Mouse (Mus musculus) embryonic facial prominence, embryonic 11.5 days (tissue): ENCODE data around the gene Kcnh6. TPM values are rescaled to one million over a fixed set of nuclear protein-coding genes. Genes with fewer than 3 reads are reported as not detected.
A peak's percentile ranks its signal among the peaks of the same experiment; 100 is the strongest.
"Not testable (repeated sequence)": the region's sequence is repeated elsewhere in the genome, so short reads cannot be mapped to it uniquely, and the experiment has no call there.

Experiments
- ATAC-seq: fragments of 200-750 bp; cut with Nextera tagmentation; replicated peaks from 2 replicates; pipeline ENCODE4 v1.8.0; 2017; ENCODE audit warnings: low read depth; ENCODE audit not compliant: insufficient number of reproducible peaks, low FRiP score, low TSS enrichment
- DNase-seq: peaks from one replicate; pipeline ENCODE4 v3.0.0-alpha.2; 2015; ENCODE audit warnings: low spot score
- H3K27ac ChIP-seq: fragments of 300-500 bp; sonication (generic); replicated peaks from 2 replicates; pipeline ENCODE4 v1.5.1; 2014; ENCODE audit warnings: mild to moderate bottlenecking, low read depth, low read length, control low read depth
- H3K27me3 ChIP-seq: fragments of 300-500 bp; sonication (generic); 2 replicates; pipeline ENCODE4 v1.6.1; 2014; ENCODE audit warnings: mild to moderate bottlenecking, low read length, moderate library complexity, mixed read lengths; ENCODE audit not compliant: control insufficient read depth, insufficient read depth
- H3K36me3 ChIP-seq: fragments of 300-500 bp; sonication (generic); replicated peaks from 2 replicates; pipeline ENCODE4 v1.6.1; 2014; ENCODE audit warnings: low read depth, mild to moderate bottlenecking, low read length, moderate library complexity, mixed read lengths; ENCODE audit not compliant: control insufficient read depth, insufficient read depth
- H3K4me1 ChIP-seq: fragments of 300-500 bp; sonication (generic); 2 replicates; pipeline ENCODE4 v1.6.1; 2014; ENCODE audit warnings: low read length, mixed read lengths; ENCODE audit not compliant: control insufficient read depth, insufficient read depth
- H3K4me2 ChIP-seq: fragments of 300-500 bp; sonication (generic); 2 replicates; pipeline ENCODE4 v1.6.1; 2014; ENCODE audit warnings: low read depth, mild to moderate bottlenecking, control low read depth, low read length, moderate library complexity
- H3K4me3 ChIP-seq: fragments of 300-500 bp; sonication (generic); 2 replicates; pipeline ENCODE4 v1.5.1; 2014; ENCODE audit warnings: low read depth, low read length, control low read depth
- H3K9ac ChIP-seq: fragments of 300-500 bp; sonication (generic); replicated peaks from 2 replicates; pipeline ENCODE4 v1.6.1; 2014; ENCODE audit warnings: mild to moderate bottlenecking, control low read depth, low read length
- H3K9me3 ChIP-seq: fragments of 300-500 bp; sonication (generic); replicated peaks from 2 replicates; pipeline ENCODE4 v1.6.1; 2016; ENCODE audit warnings: mild to moderate bottlenecking, low read length, inconsistent platforms, mixed read lengths; ENCODE audit not compliant: control insufficient read depth
- WGBS: fragments of 180-500 bp; shearing (Covaris S2); extraction: QIAGEN DNeasy Blood & Tissue Kit; methylation state at CpG from one replicate; pipeline ENCODE4 v1.1.7; 2014; 5-methylcytosine and 5-hydroxymethylcytosine counted together
- polyA plus RNA-seq: library from polyadenylated mRNA; unstranded; fragments of >200 nt; fragmentation: Nextera tagmentation; extraction: Ambion mirVana; gene quantifications from 2 replicates; pipeline ENCODE4 v1.2.1, GENCODE M21; 2014

Kcnh6 gene
- polyA plus RNA-seq, 1 experiment from 2014 or later, result 0.32 TPM

- H3K36me3 ChIP-seq, result no peaks in the 10 kb centered on the region
- H3K4me3 ChIP-seq, result no peak overlapping the region
- H3K4me1 ChIP-seq, result no peaks in the 10 kb centered on the region; the same call in 1 of the 2 replicates
- 85% methylated on average over 5 of the region's 5 CpGs for WGBS
- no peak overlapping the region for H3K27ac ChIP-seq
- peaks cover 13% of the 10 kb centered on the region for H3K27me3 ChIP-seq
- H3K9me3 ChIP-seq, result no peaks in the 10 kb centered on the region
- ATAC-seq, result no peak
- H3K4me2 ChIP-seq, result no peak overlapping the region
- no peak for DNase-seq
- H3K9ac ChIP-seq, result no peak overlapping the region
Measured at GRCm38 (mm10) chr11:106016440-106016839, 8.5 kb downstream of the Kcnh6 start.

GRCm38 (mm10) chr11:106020051-106020763 lies 12.3 kb downstream of the Kcnh6 start:
- Histone ChIP-seq H3K4me3 (peak overlapping the region; percentile 25), H3K27ac (no peak overlapping the region), H3K27me3 (peaks cover 13% of the 10 kb centered on the region), H3K9ac (peak overlapping the region; percentile 44), H3K4me2 (peak overlapping the region; percentile 60), H3K9me3 (no peaks in the 10 kb centered on the region), H3K36me3 (no peaks in the 10 kb centered on the region), H3K4me1 (no peaks in the 10 kb centered on the region; the same call in 1 of the 2 replicates)
- ATAC-seq (no peak; the same call in 1 of the 2 replicates), DNase-seq (peak; percentile 50)
- WGBS, result under 1% methylated on average over 50 of the region's 50 CpGs

- H3K27me3 ChIP-seq, result peaks cover 4% of the 10 kb centered on the region; the same call in 1 of the 2 replicates
- no peak overlapping the region for H3K27ac ChIP-seq
- H3K4me1 ChIP-seq, result no peaks in the 10 kb centered on the region
- no peak overlapping the region for H3K9ac ChIP-seq
- H3K36me3 ChIP-seq, result no peaks in the 10 kb centered on the region
- no peak overlapping the region for H3K4me2 ChIP-seq
- no peak for ATAC-seq
- no peak overlapping the region for H3K4me3 ChIP-seq
- 81% methylated on average over 3 of the region's 3 CpGs for WGBS
- no peak for DNase-seq
- no peaks in the 10 kb centered on the region for H3K9me3 ChIP-seq
Measured at GRCm38 (mm10) chr11:106025774-106026173, 17.9 kb downstream of the Kcnh6 start.

DNA sequence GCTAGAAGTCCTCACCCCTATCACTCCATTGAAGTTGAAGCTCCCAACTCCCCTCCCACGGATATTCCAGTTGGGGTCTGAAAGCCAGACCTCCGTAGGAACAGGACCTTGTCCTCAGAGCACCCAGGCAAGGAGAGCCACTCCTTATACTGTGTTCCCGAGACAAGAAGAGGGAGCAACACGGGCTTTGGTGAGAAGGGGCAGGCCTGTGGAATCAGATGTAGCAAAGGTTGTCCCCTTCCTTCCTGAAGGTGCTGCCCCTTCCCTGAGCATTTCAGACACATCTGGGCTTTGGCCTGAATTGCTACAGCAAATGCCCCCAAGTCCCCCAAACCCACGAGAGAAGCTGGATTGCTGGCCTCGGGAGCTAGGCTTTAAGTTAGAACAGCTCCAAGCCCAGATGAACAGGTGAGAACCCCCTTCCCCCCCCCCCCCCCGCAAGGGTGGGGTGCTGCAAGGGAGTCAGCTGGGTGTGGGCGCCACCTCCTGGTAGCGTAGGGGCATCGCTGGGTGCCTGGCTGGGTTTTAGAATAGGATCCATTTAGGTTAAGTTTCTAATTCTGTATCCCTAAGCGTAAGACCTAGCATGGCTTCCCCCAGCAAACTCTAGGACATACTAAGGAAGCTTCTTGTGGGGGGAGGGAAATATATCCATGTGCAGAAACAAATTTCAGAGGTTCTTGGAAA lies 18.7 kb downstream of the Kcnh6 start:
- no peaks in the 10 kb centered on the region for H3K36me3 ChIP-seq
- ATAC-seq, result no peak; the same call in 1 of the 2 replicates

GRCm38 (mm10) chr11:106027607-106028006 lies 19.7 kb downstream of the Kcnh6 start:
- Histone ChIP-seq H3K36me3 (no peaks in the 10 kb centered on the region), H3K27ac (no peak overlapping the region), H3K27me3 (no peaks in the 10 kb centered on the region), H3K4me3 (no peak overlapping the region), H3K4me2 (no peak overlapping the region), H3K9me3 (no peaks in the 10 kb centered on the region), H3K4me1 (no peaks in the 10 kb centered on the region), H3K9ac (no peak overlapping the region)
- 78% methylated on average over 5 of the region's 5 CpGs for WGBS
- no peak for ATAC-seq
- no peak for DNase-seq

More for the DNA sequence above, 18.7 kb downstream of the Kcnh6 start:
- no peak overlapping the region for H3K4me2 ChIP-seq
- H3K9me3 ChIP-seq, result no peaks in the 10 kb centered on the region
- H3K4me3 ChIP-seq, result no peak overlapping the region
- WGBS, result 38% methylated on average over 10 of the region's 11 CpGs
- no peaks in the 10 kb centered on the region for H3K4me1 ChIP-seq
- DNase-seq, result peak; percentile 59
- H3K9ac ChIP-seq, result no peak overlapping the region
- no peaks in the 10 kb centered on the region; the same call in 1 of the 2 replicates for H3K27me3 ChIP-seq
- H3K27ac ChIP-seq, result no peak overlapping the region

DNA sequence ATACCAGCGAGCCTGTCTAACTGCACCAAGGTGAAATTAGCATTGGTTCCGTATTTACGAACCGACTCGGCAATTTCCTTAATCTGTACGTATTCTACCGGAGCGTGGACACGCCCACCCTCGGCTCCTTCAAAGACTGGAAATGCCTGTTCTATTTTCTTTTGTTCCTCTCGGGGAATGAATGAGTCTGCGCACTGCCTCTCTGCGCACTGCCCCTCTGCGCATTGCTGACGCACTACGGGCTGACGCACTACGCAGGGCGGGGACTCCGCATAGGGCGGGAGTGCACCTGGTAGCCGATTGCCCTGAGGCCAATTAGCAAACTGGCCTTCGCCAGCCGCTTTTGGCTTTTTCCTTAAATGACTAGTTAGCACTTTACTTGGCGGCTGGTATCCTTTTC lies 24.1 kb downstream of the Kcnh6 start:
- H3K36me3 ChIP-seq, H3K9ac ChIP-seq, DNase-seq, H3K9me3 ChIP-seq, H3K27ac ChIP-seq, H3K4me2 ChIP-seq, H3K27me3 ChIP-seq, ATAC-seq, H3K4me1 ChIP-seq: not testable (repeated sequence)
- WGBS, result 50% methylated on average over 1 of the region's 25 CpGs
- H3K4me3 ChIP-seq, result peak overlapping the region; percentile 23

GRCm38 (mm10) chr11:106033491-106033919 lies 25.6 kb downstream of the Kcnh6 start:
- no peak overlapping the region for H3K4me3 ChIP-seq
- peak overlapping the region; percentile 38; the same call in 1 of the 2 replicates for H3K27ac ChIP-seq
- H3K9ac ChIP-seq, result peak overlapping the region; percentile 10; the same call in 1 of the 2 replicates
- peak overlapping the region; percentile 16; the same call in 1 of the 2 replicates for H3K4me2 ChIP-seq
- DNase-seq (peak; percentile 80), ATAC-seq (no peak)
- no peaks in the 10 kb centered on the region for H3K27me3 ChIP-seq
- 46% methylated on average over 11 of the region's 11 CpGs for WGBS
- no peaks in the 10 kb centered on the region for H3K9me3 ChIP-seq
- no peaks in the 10 kb centered on the region for H3K36me3 ChIP-seq
- no peaks in the 10 kb centered on the region; the same call in 1 of the 2 replicates for H3K4me1 ChIP-seq

DNA sequence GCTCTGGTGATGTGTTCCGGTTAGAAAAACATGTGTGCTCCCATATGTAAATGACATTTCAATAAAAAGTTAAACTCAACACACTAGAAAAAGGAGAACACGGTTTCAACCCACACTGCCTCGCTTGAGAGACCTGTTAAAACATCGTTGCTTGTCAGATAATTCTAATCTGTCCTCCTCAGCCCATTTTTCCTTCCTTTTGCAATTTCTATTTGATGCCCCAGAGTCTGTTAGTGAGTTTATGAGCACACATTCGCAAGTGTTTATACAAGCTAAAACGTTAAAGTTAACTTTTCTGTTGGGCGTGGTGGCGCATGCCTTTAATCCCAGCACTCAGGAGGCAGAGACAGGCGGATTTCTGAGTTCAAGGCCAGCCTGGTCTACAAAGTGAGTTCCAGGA lies 27.1 kb downstream of the Kcnh6 start:
- no peak overlapping the region for H3K4me3 ChIP-seq
- H3K9ac ChIP-seq, result no peak overlapping the region
- 87% methylated on average over 9 of the region's 9 CpGs for WGBS
- H3K27ac ChIP-seq, result no peak overlapping the region
- DNase-seq (no peak), ATAC-seq (no peak)
- no peaks in the 10 kb centered on the region; the same call in 1 of the 2 replicates for H3K4me1 ChIP-seq
- H3K36me3 ChIP-seq, result no peaks in the 10 kb centered on the region
- H3K27me3 ChIP-seq, result no peaks in the 10 kb centered on the region
- no peak overlapping the region for H3K4me2 ChIP-seq
- H3K9me3 ChIP-seq, result no peaks in the 10 kb centered on the region
